Mouse (Mus musculus) adrenal gland, adult 18-20 months (tissue): Measurements from ENCODE around the gene Dscam. TPM values are rescaled to one million over a fixed set of nuclear protein-coding genes. Genes with fewer than 3 reads are reported as not detected.
"Not testable (repeated sequence)": the region's sequence is repeated elsewhere in the genome, so short reads cannot be mapped to it uniquely, and the experiment has no call there.

ENCODE experiments used
- DNase-seq, 2 experiments: peaks; one replicate each; pipeline ENCODE4 v3.0.0; 2021 to 2022; ENCODE audit warnings: low spot score in 2 of 2
- total RNA-seq, 2 experiments: library from RNA; stranded (reverse); gene quantifications; 1 replicate in 1 of 2; 2 replicates in 1 of 2; pipeline ENCODE4 v1.2.3; 2021

The Dscam gene
- total RNA-seq, 2 experiments from 2014 or later, result 0.03 to 0.10 TPM

DNA sequence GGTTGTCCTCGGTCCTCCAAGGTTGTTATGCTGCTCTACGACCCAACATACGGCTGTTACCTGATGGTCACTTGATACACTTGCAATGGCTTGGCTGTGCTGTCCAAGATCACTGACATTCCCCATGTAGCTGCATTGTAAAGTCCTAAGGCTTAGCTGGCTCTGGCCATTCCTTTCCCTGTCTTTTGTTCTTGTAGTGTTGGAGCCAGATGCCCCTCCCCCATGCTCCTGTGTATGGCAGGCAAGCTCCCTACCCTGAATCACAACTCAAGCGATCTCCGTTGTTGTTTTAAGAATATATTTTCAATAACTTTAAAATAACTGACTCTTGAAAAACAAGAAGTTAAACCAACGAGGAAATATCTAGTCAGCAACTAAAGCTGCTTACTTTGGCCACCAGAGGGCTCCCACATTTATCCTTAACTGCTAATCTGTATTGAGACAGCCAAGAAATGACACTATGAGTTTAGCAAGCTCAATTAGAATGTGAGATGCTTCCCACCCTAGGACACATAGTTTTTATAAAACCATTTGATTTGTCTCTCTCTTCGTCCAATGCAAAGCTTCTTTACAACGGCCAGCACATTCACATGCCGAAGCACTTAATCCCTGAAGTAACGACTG is 273.9 kb downstream of the Dscam start:
- no peak for DNase-seq

DNA sequence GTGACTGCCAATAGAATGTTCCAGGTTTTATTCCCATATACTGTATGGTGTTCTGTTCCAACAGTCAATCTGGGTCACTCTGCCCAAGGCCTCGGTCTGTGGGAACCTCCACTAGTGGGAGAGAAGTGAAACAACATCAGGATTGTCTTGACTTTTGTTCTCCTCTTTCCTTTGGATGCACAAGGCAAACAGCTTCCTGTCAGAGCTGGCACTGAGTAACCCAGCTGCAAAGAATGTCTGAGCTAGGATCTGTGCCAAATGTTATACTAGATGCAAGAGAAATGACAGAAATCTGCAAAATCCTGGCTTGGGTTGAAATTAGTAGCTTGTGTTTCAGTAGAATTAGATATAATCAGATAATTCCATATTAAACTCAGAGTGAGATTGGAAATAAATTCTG is 282.5 kb downstream of the Dscam start:
- DNase-seq, result no peak

DNA sequence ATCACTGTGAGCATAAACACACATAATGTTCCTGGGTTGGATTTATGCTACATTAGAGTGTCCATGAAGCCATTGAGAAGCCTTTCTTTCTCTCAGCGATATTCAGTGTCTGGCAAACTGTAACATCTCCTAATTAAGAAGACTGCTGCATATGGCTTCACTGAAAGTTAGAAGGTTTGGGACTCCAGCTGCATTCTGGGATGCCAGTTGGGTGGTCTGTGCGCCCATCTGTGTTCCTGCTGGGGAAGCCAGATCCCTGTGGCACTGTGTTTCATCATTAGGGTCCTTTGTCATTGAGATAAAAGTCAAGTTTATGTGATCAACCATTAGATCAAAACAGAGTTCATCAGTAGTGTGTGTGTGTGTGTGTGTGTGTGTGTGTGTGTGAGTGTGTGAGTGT is 284.7 kb downstream of the Dscam start:
- DNase-seq, result no peak

DNA sequence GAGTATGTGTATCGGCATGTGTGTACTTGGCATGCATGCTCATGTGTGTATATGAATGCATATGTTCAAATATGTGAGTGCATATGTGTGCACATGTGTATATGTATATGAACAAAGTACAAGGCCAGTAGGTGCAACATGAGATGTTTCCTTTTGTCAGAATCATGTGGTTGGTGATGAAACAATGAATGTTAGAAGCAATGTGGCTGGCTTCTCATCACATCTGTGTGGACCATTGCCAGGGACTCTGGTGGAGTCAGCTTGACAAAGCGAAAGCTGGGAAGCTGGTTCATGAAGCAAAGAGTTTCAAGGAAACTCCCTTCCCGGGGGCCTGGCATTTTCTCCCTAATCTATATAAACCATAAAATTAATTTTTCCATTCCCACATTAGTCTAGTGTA is 286.0 kb downstream of the Dscam start:
- DNase-seq, result not testable (repeated sequence)

DNA sequence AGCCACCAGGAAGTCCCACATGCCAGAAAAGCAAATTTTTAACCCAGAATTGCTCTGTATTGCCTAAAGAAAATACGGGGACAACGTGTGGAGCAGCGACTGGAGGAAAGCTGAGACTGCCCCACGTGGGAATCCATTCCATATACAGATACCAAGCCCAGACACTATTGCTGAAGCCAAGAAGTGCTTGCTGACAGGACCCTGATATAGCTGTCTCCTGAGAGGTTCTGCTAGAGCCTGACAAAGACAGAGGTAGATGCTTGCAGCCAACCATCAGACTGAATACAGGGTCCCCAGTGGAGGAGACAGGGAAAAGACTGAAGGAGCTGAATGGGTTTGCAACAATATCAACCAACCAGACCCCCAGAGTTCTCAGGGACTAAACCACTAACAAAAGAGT is 293.3 kb downstream of the Dscam start:
- no peak for DNase-seq

DNA sequence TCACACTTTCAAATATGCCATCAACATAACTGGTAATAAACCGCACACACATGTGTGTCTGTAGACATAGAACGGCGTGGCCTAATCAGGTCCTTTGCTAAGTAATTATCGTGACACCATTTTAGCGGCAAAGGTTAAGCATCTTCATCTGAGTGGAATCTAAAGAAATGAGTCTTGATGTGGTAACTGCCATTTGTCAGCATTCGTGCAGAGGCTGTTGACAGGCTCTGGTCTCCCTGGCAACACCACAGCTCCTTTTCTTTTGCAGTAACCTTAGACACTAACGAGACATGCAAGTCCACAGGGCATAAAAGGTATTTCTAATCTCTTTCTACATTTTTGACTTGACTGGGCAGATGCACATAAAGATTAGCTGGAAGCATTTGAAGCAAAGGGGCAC is 297.8 kb downstream of the Dscam start:
- DNase-seq, result no peak

DNA sequence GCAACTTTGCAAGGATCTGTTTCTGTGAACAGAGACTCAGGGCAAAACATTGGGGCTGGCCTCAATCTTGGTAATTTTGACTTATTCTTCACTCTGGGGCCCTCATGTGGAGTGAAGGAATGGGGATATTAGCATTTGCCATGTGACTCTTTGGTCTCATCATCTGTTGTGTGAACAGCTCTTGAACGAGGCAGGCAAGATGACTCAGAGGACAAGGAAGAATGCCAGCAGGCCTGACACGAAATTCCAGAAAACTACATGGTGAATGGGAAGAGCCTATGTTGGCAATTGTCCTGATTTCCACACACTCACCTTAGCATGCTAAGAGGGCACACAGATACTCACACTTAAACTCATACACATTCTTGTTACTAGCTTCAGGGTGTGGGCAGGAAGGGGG is 313.0 kb downstream of the Dscam start:
- DNase-seq, result peak in 1 of 2 experiments; percentile 19

DNA sequence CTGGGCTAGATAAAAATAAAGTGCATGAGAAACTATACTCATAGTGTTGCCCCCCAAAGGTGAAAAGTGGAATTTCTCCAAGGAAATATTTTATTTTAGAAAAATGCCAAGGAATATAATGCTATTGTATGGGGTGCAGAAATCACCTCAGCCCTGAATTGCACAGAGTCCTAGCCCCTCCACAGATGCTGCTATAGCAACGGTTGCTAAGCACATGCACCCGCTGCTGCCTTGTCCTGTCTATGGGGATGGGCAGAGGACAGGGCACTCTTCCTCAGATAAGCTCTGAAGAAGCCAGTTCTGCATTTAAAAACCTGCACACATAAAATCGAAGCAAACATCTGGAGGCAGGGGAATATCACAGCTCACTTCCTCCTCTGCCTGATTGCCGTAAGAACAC is 315.5 kb downstream of the Dscam start:
- DNase-seq, result no peak

DNA sequence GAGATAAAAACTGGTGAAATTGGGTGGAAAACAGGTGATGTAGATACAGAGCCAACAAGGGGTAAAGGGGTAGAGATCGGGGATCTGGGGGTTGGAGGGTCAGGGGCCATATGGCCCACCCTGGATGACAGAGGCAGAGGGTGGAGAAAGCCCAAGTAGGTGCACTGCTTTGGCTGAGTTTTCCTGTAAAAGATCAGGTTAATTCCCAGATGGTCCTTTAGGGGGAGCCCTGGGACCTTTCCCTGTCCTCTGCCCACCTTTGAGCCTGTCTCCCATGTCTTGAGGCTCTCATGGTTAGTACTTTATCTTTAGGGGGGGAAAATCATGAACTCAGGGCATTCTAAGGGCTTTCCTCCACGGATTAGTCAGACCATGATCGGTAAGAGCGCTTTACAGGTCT is 318.2 kb downstream of the Dscam start:
- DNase-seq, result peak in 1 of 2 experiments; percentile 46

DNA sequence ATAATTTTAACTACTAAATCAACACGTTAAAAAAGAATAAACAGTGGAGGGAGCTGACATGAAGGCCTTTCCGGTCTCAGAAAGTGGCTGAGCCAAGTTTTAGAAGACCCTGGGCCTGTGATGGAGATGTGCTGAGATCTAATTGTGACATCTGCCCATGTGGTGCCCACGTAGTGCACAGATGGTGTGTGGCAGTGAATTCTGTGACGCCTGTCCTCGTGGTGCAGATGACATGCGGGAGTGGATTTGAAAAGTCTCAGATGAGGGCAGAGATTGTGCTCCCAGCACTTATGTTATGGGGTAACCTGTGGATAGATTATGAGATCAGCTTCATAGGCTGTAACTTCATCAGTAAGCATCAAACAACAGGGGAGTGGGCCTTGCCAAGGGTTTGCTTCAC is 321.6 kb downstream of the Dscam start:
- no peak for DNase-seq

DNA sequence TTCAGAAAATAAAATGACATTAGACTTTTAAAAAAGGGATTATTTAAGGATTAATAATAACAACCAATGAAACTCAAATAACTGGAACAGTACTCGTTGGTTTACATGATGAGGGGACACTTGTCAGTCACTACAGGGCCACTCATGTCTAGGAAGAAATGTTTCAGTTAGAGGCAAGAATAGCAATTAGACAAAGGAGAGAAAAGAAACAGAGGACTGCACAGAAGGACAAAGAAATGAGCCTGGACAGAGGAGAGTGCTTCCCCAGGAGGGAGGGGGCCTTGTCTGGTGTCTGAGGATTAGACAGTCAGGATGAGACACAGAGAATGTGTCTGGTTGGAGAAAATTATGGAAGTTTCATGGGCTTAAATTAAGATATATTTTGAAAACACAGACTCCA is 324.0 kb downstream of the Dscam start:
- no peak for DNase-seq

DNA sequence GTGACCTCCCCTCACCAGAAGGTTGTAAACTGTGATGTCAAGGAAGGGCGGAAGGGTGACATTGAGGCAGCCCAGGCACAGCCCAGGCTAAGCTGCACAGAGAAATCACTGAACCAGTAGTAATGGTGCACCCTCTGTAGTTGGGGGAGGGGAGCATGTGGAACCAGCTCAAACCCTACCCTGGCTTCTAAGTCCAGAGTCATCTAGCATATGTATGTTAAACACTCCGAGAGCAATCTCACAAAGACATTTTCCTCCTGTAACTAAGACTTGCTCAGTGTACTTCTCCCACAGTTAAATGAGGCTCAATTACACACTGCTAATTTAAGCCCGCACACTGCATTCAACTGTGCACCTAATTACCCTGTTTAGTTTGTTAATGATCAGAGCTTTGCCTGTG is 324.4 kb downstream of the Dscam start:
- no peak for DNase-seq

DNA sequence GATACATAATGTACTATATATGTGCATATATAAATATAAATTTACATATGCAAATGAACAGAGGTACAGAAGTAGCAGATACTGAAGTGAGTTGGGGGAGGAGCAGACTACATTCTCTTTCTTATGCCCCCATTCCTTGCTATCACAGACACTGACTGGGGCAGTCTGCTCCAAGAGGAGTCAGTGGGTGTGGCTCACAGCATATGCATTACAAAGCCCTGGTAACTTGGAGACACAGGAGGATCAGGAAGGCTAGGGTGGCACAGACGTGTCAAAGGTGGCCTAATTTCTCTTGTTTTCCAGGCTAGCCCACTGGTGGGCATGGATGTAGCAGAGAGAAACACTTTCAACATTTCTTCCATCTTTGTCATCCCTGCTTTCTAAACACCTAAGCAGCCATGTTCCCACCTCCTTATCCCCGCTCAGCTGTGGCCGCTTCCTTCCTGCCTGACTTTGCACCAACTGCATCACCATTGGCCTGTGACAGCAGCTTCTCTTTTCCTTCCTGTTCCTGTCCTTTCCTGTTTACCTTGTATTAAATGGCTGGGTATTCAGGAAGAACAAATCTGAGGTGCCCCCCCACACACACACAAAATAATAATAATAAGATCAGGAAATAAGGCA is 325.0 kb downstream of the Dscam start:
- no peak for DNase-seq

DNA sequence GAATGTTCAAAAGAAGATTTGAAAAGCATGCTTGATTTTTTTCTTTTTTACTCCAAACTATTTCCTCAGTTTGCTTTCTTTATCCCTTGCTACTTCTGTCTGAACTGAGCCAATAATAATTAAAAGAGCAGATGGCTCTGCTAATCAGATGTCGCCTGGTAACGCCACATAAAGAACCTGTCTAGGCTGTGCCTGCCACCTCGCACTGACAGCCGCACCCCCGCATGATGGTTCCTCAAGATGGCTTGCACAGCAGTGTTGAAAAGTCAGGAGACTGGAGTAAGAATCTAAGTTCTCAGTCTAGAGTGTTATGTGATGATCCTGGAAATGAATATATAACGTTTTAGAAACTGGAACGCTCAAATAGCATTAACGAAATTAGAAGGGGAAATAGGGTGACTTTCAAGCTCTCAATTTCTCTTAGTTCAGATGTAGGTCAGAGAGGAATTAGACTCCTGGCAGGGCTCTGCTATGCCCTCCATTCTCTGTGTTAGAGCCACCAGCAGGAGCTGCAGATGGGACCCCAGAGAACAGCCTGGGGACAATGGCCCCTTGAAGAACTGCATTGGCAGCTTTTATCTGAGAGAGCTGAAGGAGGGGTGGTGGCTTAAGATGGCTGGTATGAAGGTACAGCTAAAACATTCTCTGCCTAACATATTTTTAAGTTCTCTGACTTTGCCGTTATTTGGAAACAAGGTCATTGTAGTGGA is 326.7 kb downstream of the Dscam start:
- no peak for DNase-seq

DNA sequence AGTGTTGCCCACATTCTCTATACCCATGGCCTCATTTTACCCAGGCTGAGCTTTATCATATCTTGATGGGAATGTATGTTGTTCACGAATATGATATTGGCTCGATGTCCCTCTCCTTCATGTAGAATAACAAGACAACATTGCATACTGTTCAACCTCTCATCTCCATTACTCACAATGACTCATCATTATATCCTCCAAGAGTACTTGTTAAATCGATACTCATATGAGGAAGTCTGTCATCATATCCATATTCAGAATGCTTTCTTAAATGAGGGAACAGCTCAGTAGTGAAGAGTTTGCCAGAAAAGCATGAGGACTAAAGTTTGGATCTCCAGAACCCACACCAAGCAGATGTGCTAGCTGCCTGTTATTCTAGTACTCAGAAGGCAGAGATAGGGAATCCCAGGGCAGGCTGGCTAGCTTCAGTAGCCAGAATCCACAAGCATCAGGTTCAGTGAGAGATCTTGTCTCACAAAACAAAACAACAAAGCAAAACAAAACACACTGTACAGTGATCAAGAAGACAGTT is 327.7 kb downstream of the Dscam start:
- no peak for DNase-seq

DNA sequence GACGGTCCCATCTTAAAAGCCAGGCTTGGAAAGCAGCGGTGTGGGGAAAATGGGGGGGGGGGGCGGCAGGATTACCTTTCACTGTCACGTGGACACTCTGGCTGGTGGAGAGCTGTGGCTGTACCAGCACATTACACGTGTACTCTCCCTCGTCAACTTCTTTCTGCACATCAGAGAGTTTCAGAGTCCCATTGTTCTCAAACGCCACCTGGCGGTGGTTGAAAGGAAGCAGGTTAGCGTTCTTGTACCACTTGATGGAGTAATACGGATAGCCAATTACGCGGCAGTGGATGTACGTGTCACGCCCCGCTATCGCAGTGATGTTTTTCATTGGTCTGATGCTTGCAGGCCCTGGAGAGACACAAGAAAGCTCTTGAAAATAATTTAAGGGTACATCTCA is 350.9 kb downstream of the Dscam start:
- peak; percentile 51 to 62 for DNase-seq

DNA sequence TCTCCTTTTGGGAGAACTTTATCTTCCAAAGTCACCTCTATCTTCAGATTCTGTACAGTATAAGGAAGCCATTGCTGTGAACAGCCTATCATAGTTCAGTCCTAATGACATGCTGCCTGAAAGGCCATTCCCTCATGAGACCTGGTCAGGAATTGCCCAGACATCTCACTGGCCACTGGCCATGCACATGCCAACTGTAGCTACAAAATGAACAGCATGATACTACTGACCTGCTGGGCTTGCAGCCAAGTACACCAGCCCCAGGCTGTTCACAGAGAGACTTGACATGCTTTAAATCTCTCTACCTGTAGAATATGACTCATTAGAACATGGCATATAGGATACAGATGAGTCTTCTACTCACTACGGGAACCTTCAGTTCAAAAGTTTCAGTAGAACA is 364.3 kb downstream of the Dscam start:
- no peak for DNase-seq

DNA sequence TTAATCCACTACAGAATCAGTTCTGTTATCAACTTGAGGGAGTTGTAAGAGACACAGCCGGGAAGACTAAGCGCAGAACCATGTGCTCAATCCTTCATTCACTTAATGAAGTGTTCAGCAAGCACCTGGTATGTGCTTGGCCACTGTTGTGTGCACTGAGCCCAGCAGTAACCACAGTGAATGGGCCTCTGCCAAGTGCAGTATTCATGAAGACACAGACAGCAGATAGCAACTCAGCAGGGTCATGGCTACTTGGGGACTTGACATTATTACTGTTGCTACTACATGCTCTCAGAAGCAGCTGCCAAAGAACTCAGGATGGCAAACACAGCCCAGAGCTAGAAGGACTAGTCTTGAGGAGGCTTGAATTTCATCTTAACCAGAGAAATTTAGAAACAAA is 367.9 kb downstream of the Dscam start:
- DNase-seq, result peak in 1 of 2 experiments; percentile 3

DNA sequence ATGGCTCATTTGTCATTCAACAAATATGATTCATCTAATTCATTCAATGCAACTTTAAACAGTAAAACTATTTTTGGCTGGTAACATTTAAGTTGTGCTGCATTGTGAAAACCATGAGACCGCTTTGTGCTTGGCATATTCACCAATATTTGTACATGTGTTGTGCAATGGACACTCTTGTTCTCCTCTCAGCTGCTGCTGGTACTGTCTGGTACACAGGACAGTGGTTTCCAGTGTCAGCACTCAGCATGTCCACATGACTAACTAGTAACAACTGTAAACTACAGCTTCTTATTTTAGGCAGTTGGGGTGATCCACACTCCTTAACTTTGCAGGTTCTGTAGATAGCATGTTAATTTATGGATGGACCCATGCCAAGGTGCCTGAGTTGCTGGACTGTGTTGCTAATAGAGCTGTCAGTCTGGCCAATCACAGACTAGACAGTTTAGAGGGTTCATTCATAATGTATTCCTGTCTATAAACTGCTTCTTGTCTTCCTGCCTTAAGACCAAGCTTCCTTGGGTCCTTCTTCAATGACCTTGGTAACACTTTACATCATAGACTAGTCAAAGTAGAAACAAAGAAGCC is 368.8 kb downstream of the Dscam start:
- DNase-seq, result no peak

DNA sequence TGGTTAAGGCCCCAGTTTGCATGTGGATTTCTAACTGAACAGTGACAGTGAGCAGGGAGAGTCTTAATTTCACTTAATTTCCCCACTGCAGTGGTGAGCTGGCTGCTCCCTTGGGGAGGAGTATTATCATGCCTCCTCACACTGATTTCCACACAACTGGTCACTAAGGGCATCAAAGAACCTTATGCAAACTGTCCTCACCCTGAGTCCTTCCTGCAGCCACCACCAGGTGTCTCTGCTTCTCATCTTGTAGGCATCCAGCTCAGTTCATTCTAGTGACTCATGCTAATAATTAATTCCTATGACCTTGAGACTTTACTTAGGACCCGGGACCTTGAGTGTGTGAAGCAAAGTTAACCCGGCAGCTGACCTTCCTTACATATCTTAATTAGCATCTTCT is 375.1 kb downstream of the Dscam start:
- peak; percentile 33 to 38 for DNase-seq

DNA sequence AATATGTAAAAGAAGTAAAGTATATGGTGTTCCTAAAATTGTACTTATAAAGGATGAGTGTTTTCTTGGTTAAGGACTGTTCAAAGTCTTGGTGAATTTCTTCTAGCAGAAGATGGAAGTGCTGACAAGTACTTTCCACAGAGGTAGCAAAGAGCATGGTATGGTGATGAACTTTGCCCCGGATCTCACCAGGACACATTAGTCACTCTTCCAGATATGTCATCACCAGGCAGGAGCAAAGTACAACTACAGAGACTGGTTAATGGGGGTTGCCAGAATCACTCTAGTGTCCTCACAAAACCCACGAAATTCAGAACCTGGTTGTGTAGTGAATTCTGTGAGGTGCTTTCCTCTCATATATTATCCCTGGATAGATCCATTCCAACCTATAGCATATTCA is 379.2 kb downstream of the Dscam start:
- DNase-seq, result no peak

DNA sequence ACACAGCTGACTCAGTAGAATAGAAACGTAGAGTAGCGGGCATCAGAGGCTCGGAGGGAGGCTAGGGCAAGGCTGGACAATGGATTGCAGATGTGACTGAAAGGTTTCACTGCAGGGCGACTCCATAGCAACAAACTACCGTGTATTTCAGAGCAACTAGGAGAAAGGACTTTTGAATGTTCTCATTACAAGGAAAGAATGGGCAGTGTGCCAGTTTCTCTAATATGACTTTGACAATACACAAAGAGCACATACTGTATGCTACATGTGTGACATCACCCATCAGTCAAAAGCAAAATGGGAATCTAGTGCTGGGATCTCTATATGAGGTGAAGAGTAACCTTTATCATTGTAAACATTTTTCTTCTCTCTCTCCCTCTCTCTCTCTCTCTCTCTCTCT is 382.3 kb downstream of the Dscam start:
- DNase-seq, result no peak
